Mouse (Mus musculus) liver, embryonic 16.5 days (tissue): ENCODE results near the gene Shf. TPM values are rescaled to one million over a fixed set of nuclear protein-coding genes. Genes with fewer than 3 reads are reported as not detected.
A peak's percentile ranks its signal among the peaks of the same experiment; 100 is the strongest.

ENCODE experiments used
- ATAC-seq: fragments of 200-750 bp; cut with Nextera tagmentation; 2 replicates; pipeline ENCODE4 v1.8.0; 2017; ENCODE audit warnings: low read depth, mild to moderate bottlenecking, moderate number of reproducible peaks, moderate library complexity
- H3K27ac ChIP-seq: fragments of 300-500 bp; sonication (generic); 2 replicates; pipeline ENCODE4 v1.5.1; 2014; ENCODE audit warnings: mild to moderate bottlenecking, low read length
- H3K27me3 ChIP-seq: fragments of 300-500 bp; sonication (generic); 2 replicates; pipeline ENCODE4 v1.6.1; 2014; ENCODE audit warnings: low read depth, low read length, mixed read lengths; ENCODE audit not compliant: control insufficient read depth, insufficient read depth
- H3K36me3 ChIP-seq: fragments of 300-500 bp; sonication (generic); 2 replicates; pipeline ENCODE4 v1.6.1; 2014; ENCODE audit warnings: mild to moderate bottlenecking; ENCODE audit not compliant: control insufficient read depth, insufficient read depth
- H3K4me1 ChIP-seq: fragments of 300-500 bp; sonication (generic); 2 replicates; pipeline ENCODE4 v1.6.1; 2014; ENCODE audit warnings: low read depth, low read length, mixed read lengths; ENCODE audit not compliant: control insufficient read depth
- H3K4me2 ChIP-seq: fragments of 300-500 bp; sonication (generic); 2 replicates; pipeline ENCODE4 v1.6.1; 2014; ENCODE audit warnings: low read depth, low read length, mixed read lengths
- H3K4me3 ChIP-seq: fragments of 300-500 bp; sonication (generic); 2 replicates; pipeline ENCODE4 v1.5.1; 2014; ENCODE audit warnings: low read depth, mild to moderate bottlenecking, low read length
- H3K9ac ChIP-seq: fragments of 300-500 bp; sonication (generic); 2 replicates; pipeline ENCODE4 v1.6.1; 2014; ENCODE audit warnings: low read depth, low read length
- H3K9me3 ChIP-seq: fragments of 300-500 bp; sonication (generic); replicated peaks from 2 replicates; pipeline ENCODE4 v1.6.1; 2016; ENCODE audit warnings: low read length; ENCODE audit not compliant: control insufficient read depth
- WGBS: fragments of 180-500 bp; shearing (Covaris S2); extraction: QIAGEN DNeasy Blood & Tissue Kit; methylation state at CpG from one replicate; pipeline ENCODE4 v1.1.7; 2014; ENCODE audit not compliant: insufficient replicate concordance; 5-methylcytosine and 5-hydroxymethylcytosine counted together
- polyA plus RNA-seq: library from polyadenylated mRNA; unstranded; fragments of >200 nt; fragmentation: Nextera tagmentation; extraction: Ambion mirVana; gene quantifications from 2 replicates; pipeline ENCODE4 v1.2.1, GENCODE M21; 2015

The Shf gene
- polyA plus RNA-seq, 1 experiment from 2014 or later = 1.3 TPM

DNA sequence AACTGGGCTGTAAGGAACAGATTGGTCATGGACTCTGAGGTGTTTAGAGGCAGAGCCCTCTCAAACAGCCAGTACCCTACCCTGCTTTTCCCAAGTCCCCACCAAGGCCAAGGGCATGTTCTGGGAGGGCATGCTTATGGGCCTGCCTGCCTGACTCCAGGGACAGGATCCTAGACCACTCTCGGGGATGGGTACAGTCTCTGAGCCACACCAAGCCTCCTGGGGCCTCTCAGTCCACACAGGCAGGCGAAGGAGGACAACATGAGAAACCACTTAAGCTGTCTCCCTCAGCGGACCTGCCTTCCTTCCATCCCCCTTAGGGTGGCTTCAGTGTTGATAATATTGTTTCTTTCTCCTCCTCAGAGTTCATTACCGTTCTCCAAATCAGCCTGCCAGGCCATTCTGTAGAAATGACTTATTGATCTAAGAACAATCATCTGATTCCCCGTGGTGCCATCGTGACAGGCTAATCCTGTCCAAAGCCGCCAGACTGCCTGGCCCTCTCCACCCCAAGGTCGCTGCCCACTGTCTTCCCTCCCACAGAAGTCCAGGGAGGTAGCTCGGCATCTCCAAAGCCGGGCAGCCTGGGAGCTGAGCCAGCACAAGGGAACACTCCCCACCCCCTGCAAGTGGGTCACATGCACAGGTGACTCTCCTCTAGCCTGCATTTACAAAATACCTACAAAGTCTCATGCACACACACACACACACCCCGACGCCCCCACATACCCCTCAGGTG is 14.6 kb downstream of the Shf start:
- H3K4me3 ChIP-seq = no peak overlapping the region
- no peak overlapping the region for H3K4me2 ChIP-seq
- no peak for ATAC-seq
- no peaks in the 10 kb centered on the region for H3K36me3 ChIP-seq
- H3K9ac ChIP-seq = no peak overlapping the region
- H3K4me1 ChIP-seq = peaks cover 11% of the 10 kb centered on the region
- no peaks in the 10 kb centered on the region for H3K9me3 ChIP-seq
- 65% methylated on average over 12 of the region's 12 CpGs for WGBS
- H3K27ac ChIP-seq = no peak overlapping the region
- H3K27me3 ChIP-seq = no peaks in the 10 kb centered on the region

GRCm38 (mm10) chr2:122353765-122354164 is 15.2 kb downstream of the Shf start:
- Histone ChIP-seq H3K9ac (no peak overlapping the region), H3K4me1 (peaks cover 16% of the 10 kb centered on the region), H3K4me3 (no peak overlapping the region), H3K27me3 (no peaks in the 10 kb centered on the region), H3K36me3 (no peaks in the 10 kb centered on the region), H3K27ac (no peak overlapping the region), H3K4me2 (no peak overlapping the region), H3K9me3 (no peaks in the 10 kb centered on the region)
- WGBS = 75% methylated on average over 8 of the region's 8 CpGs
- ATAC-seq = no peak

- H3K27me3 ChIP-seq = no peaks in the 10 kb centered on the region
- no peaks in the 10 kb centered on the region for H3K9me3 ChIP-seq
- no peak for ATAC-seq
- no peak overlapping the region for H3K9ac ChIP-seq
- H3K36me3 ChIP-seq = no peaks in the 10 kb centered on the region
- no peak overlapping the region for H3K4me2 ChIP-seq
- H3K4me1 ChIP-seq = peaks cover 20% of the 10 kb centered on the region
- 75% methylated on average over 6 of the region's 6 CpGs for WGBS
- H3K4me3 ChIP-seq = no peak overlapping the region
- no peak overlapping the region for H3K27ac ChIP-seq
Observed at GRCm38 (mm10) chr2:122352992-122353391, 16.0 kb downstream of the Shf start.

DNA sequence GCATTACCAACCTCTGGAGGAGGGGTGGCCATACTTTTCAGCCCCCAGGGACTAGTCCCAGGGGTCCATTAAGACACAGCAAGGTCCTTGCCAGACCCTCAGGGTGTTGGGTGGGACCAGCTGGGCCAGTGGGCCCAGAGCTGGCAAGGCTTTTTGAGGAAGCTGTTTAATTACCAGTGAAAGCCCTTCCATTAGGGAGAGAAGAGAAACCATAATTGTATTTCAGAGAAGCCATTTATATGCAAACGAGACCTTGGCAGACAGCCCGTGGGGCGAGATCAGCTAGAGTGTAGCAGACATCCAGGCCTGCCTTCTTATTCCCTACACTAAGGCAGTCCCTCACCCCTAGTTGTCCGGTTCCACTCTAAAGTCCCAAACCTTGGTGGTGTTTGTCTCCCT is 17.0 kb downstream of the Shf start:
- Histone ChIP-seq H3K36me3 (no peaks in the 10 kb centered on the region), H3K4me2 (no peak overlapping the region), H3K4me3 (no peak overlapping the region), H3K9ac (no peak overlapping the region), H3K4me1 (peaks cover 22% of the 10 kb centered on the region), H3K27me3 (no peaks in the 10 kb centered on the region), H3K27ac (no peak overlapping the region), H3K9me3 (no peaks in the 10 kb centered on the region)
- 78% methylated on average over 4 of the region's 4 CpGs for WGBS
- no peak for ATAC-seq

GRCm38 (mm10) chr2:122351156-122351930 is 17.6 kb downstream of the Shf start:
- no peaks in the 10 kb centered on the region for H3K9me3 ChIP-seq
- 72% methylated on average over 5 of the region's 5 CpGs for WGBS
- H3K27me3 ChIP-seq = no peaks in the 10 kb centered on the region
- no peak for ATAC-seq
- no peaks in the 10 kb centered on the region for H3K36me3 ChIP-seq
- no peak overlapping the region for H3K4me3 ChIP-seq
- no peak overlapping the region for H3K27ac ChIP-seq
- peaks cover 22% of the 10 kb centered on the region for H3K4me1 ChIP-seq
- H3K9ac ChIP-seq = no peak overlapping the region
- H3K4me2 ChIP-seq = no peak overlapping the region

GRCm38 (mm10) chr2:122349136-122349785 is 19.7 kb downstream of the Shf start:
- WGBS = 21% methylated on average over 14 of the region's 14 CpGs
- Histone ChIP-seq H3K4me1 (peaks cover 22% of the 10 kb centered on the region), H3K36me3 (no peaks in the 10 kb centered on the region), H3K4me3 (peak overlapping the region; percentile 77), H3K4me2 (peak overlapping the region; percentile 92), H3K9ac (peak overlapping the region; percentile 81), H3K27me3 (no peaks in the 10 kb centered on the region), H3K9me3 (no peaks in the 10 kb centered on the region), H3K27ac (peak overlapping the region; percentile 86)
- peak; percentile 38 for ATAC-seq

- Histone ChIP-seq H3K4me3 (peak overlapping the region; percentile 77), H3K27me3 (no peaks in the 10 kb centered on the region), H3K4me2 (peak overlapping the region; percentile 92), H3K4me1 (peaks cover 22% of the 10 kb centered on the region), H3K9ac (peak overlapping the region; percentile 81), H3K9me3 (no peaks in the 10 kb centered on the region), H3K36me3 (no peaks in the 10 kb centered on the region), H3K27ac (peak overlapping the region; percentile 86)
- ATAC-seq = peak; percentile 90
- whole genome bisulfite sequencing = under 1% methylated on average over 59 of the region's 63 CpGs
Observed at GRCm38 (mm10) chr2:122348531-122349131, 20.3 kb downstream of the Shf start.

DNA sequence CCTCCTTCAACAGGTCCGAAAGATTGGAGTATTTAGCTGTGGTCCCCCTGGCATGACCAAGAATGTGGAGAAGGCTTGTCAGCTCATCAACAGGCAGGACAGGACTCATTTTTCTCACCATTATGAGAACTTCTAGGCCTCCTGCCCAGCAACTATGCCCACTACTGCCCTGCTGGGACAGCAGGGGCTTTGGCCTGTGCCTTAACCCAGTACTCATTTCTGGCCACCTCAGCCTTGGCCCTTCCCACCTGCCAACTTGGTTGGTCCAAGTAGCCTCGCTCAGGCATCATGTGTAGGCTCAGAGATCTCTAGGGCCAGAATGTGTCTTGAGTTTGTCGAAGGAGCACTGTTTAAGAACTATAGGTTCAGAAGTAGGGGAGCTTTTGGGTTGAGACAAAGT is 21.7 kb downstream of the Shf start:
- H3K4me2 ChIP-seq = no peak overlapping the region
- WGBS = 70% methylated on average over 3 of the region's 3 CpGs
- no peak for ATAC-seq
- H3K9me3 ChIP-seq = no peaks in the 10 kb centered on the region
- peaks cover 22% of the 10 kb centered on the region for H3K4me1 ChIP-seq
- H3K27me3 ChIP-seq = no peaks in the 10 kb centered on the region
- H3K4me3 ChIP-seq = no peak overlapping the region
- no peaks in the 10 kb centered on the region for H3K36me3 ChIP-seq
- no peak overlapping the region for H3K27ac ChIP-seq
- no peak overlapping the region for H3K9ac ChIP-seq
